Mouse (Mus musculus): ENCODE measurements around the gene Elf1. TPM values are rescaled to one million over a fixed set of nuclear protein-coding genes. Genes with fewer than 3 reads are reported as not detected.
"Not testable (repeated sequence)": the region's sequence is repeated elsewhere in the genome, so short reads cannot be mapped to it uniquely, and the experiment has no call there.

Gene Elf1
- polyA plus RNA-seq, 1 experiment from 2014 or later, result 18.1 TPM

GRCm38 (mm10) chr14:79529581-79530554, 48.9 kb downstream of the Elf1 start:
- WGBS, result 77% methylated on average over 10 of the region's 10 CpGs

GRCm38 (mm10) chr14:79530761-79531160, 49.8 kb downstream of the Elf1 start:
- Histone ChIP-seq H3K4me2 (no peak overlapping the region), H3K4me3 (no peak overlapping the region), H3K9me3 (no peaks in the 10 kb centered on the region), H3K36me3 (no peaks in the 10 kb centered on the region), H3K9ac (no peak overlapping the region), H3K4me1 (no peaks in the 10 kb centered on the region), H3K27me3 (no peaks in the 10 kb centered on the region), H3K27ac (no peak overlapping the region)
- WGBS, result 86% methylated on average over 6 of the region's 6 CpGs
- no peak for ATAC-seq (ENCODE audit: insufficient number of reproducible peaks, low FRiP score, low TSS enrichment, low read depth)

More at GRCm38 (mm10) chr14:79529581-79530554, 48.9 kb downstream of the Elf1 start:
- no peak overlapping the region for H3K9ac ChIP-seq
- no peaks in the 10 kb centered on the region for H3K9me3 ChIP-seq
- ATAC-seq (ENCODE audit: insufficient number of reproducible peaks, low FRiP score, low TSS enrichment, low read depth), result no peak
- no peak overlapping the region for H3K4me2 ChIP-seq
- no peaks in the 10 kb centered on the region for H3K27me3 ChIP-seq
- no peaks in the 10 kb centered on the region for H3K36me3 ChIP-seq
- H3K27ac ChIP-seq, result no peak overlapping the region
- no peak overlapping the region for H3K4me3 ChIP-seq
- no peaks in the 10 kb centered on the region for H3K4me1 ChIP-seq

- no peak overlapping the region for H3K4me2 ChIP-seq
- no peak overlapping the region for H3K4me3 ChIP-seq
- H3K9ac ChIP-seq, result no peak overlapping the region
- H3K36me3 ChIP-seq, result no peaks in the 10 kb centered on the region
- H3K27me3 ChIP-seq, result no peaks in the 10 kb centered on the region
- 84% methylated on average over 8 of the region's 8 CpGs for WGBS
- ATAC-seq (ENCODE audit: insufficient number of reproducible peaks, low FRiP score, low TSS enrichment, low read depth), result no peak
- H3K4me1 ChIP-seq, result no peaks in the 10 kb centered on the region
- H3K27ac ChIP-seq, result no peak overlapping the region
- no peaks in the 10 kb centered on the region for H3K9me3 ChIP-seq
Measured at GRCm38 (mm10) chr14:79532036-79532776, 51.2 kb downstream of the Elf1 start.

GRCm38 (mm10) chr14:79533350-79533749, 52.4 kb downstream of the Elf1 start:
- ATAC-seq (ENCODE audit: insufficient number of reproducible peaks, low FRiP score, low TSS enrichment, low read depth), result no peak
- no peaks in the 10 kb centered on the region for H3K4me1 ChIP-seq
- H3K36me3 ChIP-seq, result no peaks in the 10 kb centered on the region
- H3K9me3 ChIP-seq, result no peaks in the 10 kb centered on the region
- H3K27ac ChIP-seq, result no peak overlapping the region
- no peaks in the 10 kb centered on the region for H3K27me3 ChIP-seq
- WGBS, result 90% methylated on average over 1 of the region's 1 CpGs
- H3K4me2 ChIP-seq, result no peak overlapping the region
- no peak overlapping the region for H3K9ac ChIP-seq
- no peak overlapping the region for H3K4me3 ChIP-seq

- ATAC-seq (ENCODE audit: insufficient number of reproducible peaks, low FRiP score, low TSS enrichment, low read depth), result no peak
- WGBS, result 97% methylated on average over 3 of the region's 3 CpGs
- no peak overlapping the region for H3K9ac ChIP-seq
Measured at GRCm38 (mm10) chr14:79534206-79534605, 53.2 kb downstream of the Elf1 start.

DNA sequence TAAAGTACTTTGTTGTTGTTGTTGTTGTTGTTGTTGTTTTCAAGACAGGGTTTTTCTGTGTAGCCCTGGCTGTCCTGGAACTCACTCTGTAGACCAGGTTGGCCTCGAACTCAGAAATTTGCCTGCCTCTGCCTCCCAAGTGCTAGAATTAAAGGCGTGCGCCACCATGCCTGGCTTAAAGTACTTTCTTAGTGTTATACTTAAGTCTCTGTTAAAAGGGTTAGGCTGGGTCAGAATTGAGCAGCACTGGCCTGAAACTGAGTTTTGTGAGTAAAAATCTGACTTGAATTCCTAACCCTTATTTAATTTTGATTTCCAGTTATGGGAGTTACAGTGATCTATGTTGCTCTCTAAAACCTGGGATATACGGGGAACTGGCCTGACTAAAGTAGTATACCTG, 53.7 kb downstream of the Elf1 start:
- whole genome bisulfite sequencing, result 87% methylated on average over 4 of the region's 4 CpGs
- not testable (repeated sequence) for H3K4me1 ChIP-seq; H3K36me3 ChIP-seq; H3K9me3 ChIP-seq; H3K27ac ChIP-seq; H3K9ac ChIP-seq; H3K27me3 ChIP-seq; ATAC-seq (ENCODE audit: insufficient number of reproducible peaks, low FRiP score, low TSS enrichment, low read depth); H3K4me2 ChIP-seq; H3K4me3 ChIP-seq

More at GRCm38 (mm10) chr14:79534206-79534605, 53.2 kb downstream of the Elf1 start:
- H3K4me3 ChIP-seq, result no peak overlapping the region
- no peak overlapping the region for H3K27ac ChIP-seq
- H3K36me3 ChIP-seq, result no peaks in the 10 kb centered on the region
- H3K4me2 ChIP-seq, result no peak overlapping the region
- H3K27me3 ChIP-seq, result no peaks in the 10 kb centered on the region
- no peaks in the 10 kb centered on the region for H3K4me1 ChIP-seq
- no peaks in the 10 kb centered on the region for H3K9me3 ChIP-seq

- Histone ChIP-seq H3K4me3 (no peak overlapping the region), H3K4me2 (no peak overlapping the region), H3K36me3 (no peaks in the 10 kb centered on the region), H3K9ac (no peak overlapping the region), H3K27me3 (no peaks in the 10 kb centered on the region), H3K9me3 (no peaks in the 10 kb centered on the region), H3K4me1 (no peaks in the 10 kb centered on the region), H3K27ac (no peak overlapping the region)
- 68% methylated on average over 10 of the region's 10 CpGs for WGBS
- no peak for ATAC-seq (ENCODE audit: insufficient number of reproducible peaks, low FRiP score, low TSS enrichment, low read depth)
Measured at GRCm38 (mm10) chr14:79535318-79535717, 54.3 kb downstream of the Elf1 start.

GRCm38 (mm10) chr14:79536011-79536410, 55.0 kb downstream of the Elf1 start:
- no peak overlapping the region for H3K9ac ChIP-seq
- H3K9me3 ChIP-seq, result no peaks in the 10 kb centered on the region
- H3K4me3 ChIP-seq, result no peak overlapping the region
- 73% methylated on average over 5 of the region's 5 CpGs for WGBS
- no peak overlapping the region for H3K4me2 ChIP-seq
- H3K27ac ChIP-seq, result no peak overlapping the region
- no peaks in the 10 kb centered on the region for H3K4me1 ChIP-seq
- H3K27me3 ChIP-seq, result no peaks in the 10 kb centered on the region
- ATAC-seq (ENCODE audit: insufficient number of reproducible peaks, low FRiP score, low TSS enrichment, low read depth), result no peak
- no peaks in the 10 kb centered on the region for H3K36me3 ChIP-seq

GRCm38 (mm10) chr14:79536837-79537236, 55.8 kb downstream of the Elf1 start:
- Histone ChIP-seq H3K36me3 (no peaks in the 10 kb centered on the region), H3K4me2 (no peak overlapping the region), H3K4me3 (no peak overlapping the region), H3K9ac (no peak overlapping the region), H3K27ac (no peak overlapping the region), H3K27me3 (no peaks in the 10 kb centered on the region), H3K9me3 (no peaks in the 10 kb centered on the region), H3K4me1 (no peaks in the 10 kb centered on the region)
- 60% methylated on average over 3 of the region's 3 CpGs for WGBS
- ATAC-seq (ENCODE audit: insufficient number of reproducible peaks, low FRiP score, low TSS enrichment, low read depth), result no peak

DNA sequence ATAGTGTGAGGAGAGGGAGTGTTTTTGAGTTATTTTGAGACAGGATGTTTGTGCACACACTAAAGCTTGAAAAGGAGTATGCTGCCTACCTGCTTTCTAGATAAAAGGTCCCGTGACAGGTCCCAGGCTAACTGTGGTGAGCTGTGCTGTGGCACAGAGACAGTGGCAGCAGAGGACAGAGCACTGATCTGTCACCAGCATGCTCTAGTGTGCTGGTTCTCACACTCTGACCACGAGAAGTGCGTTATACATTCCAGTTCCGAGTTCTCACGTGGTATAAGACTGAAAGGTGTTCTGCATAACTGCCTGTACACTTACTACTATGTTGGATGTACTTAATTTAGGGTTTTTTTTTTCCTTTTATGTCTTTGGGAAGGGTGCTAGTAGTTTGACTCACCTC, 56.5 kb downstream of the Elf1 start:
- no peak overlapping the region for H3K4me3 ChIP-seq
- no peaks in the 10 kb centered on the region for H3K4me1 ChIP-seq
- H3K27ac ChIP-seq, result no peak overlapping the region
- H3K9me3 ChIP-seq, result no peaks in the 10 kb centered on the region
- no peak for ATAC-seq (ENCODE audit: insufficient number of reproducible peaks, low FRiP score, low TSS enrichment, low read depth)
- H3K9ac ChIP-seq, result no peak overlapping the region
- H3K27me3 ChIP-seq, result no peaks in the 10 kb centered on the region
- 79% methylated on average over 5 of the region's 5 CpGs for WGBS
- no peaks in the 10 kb centered on the region for H3K36me3 ChIP-seq
- no peak overlapping the region for H3K4me2 ChIP-seq

- no peak overlapping the region for H3K4me2 ChIP-seq
- no peaks in the 10 kb centered on the region for H3K4me1 ChIP-seq
- no peaks in the 10 kb centered on the region for H3K9me3 ChIP-seq
- no peak overlapping the region for H3K9ac ChIP-seq
- H3K27ac ChIP-seq, result no peak overlapping the region
- no peaks in the 10 kb centered on the region for H3K27me3 ChIP-seq
- ATAC-seq (ENCODE audit: insufficient number of reproducible peaks, low FRiP score, low TSS enrichment, low read depth), result no peak
- no peaks in the 10 kb centered on the region for H3K36me3 ChIP-seq
- no peak overlapping the region for H3K4me3 ChIP-seq
Measured at GRCm38 (mm10) chr14:79537921-79538320, 56.9 kb downstream of the Elf1 start.

- Histone ChIP-seq H3K27me3 (no peaks in the 10 kb centered on the region), H3K9me3 (no peaks in the 10 kb centered on the region), H3K9ac (no peak overlapping the region), H3K4me2 (no peak overlapping the region), H3K27ac (no peak overlapping the region), H3K4me1 (no peaks in the 10 kb centered on the region), H3K4me3 (no peak overlapping the region), H3K36me3 (no peaks in the 10 kb centered on the region)
- no peak for ATAC-seq (ENCODE audit: insufficient number of reproducible peaks, low FRiP score, low TSS enrichment, low read depth)
Measured at GRCm38 (mm10) chr14:79541606-79542005, 60.6 kb downstream of the Elf1 start.
